Mouse (Mus musculus) G1E (cell line): ENCODE results near the gene Dnajc7.

Experiments used
- CTCF ChIP-seq: IDR thresholded peaks from 2 replicates; pipeline ENCODE4 v1.5.1; 2012; ENCODE audit warnings: low read depth, low read length, inconsistent platforms, mixed read lengths
- TAL1 ChIP-seq: conservative IDR thresholded peaks from 2 replicates; pipeline ENCODE4 v1.6.1; 2012; ENCODE audit warnings: low read depth, low read length, inconsistent platforms, mixed read lengths

DNA sequence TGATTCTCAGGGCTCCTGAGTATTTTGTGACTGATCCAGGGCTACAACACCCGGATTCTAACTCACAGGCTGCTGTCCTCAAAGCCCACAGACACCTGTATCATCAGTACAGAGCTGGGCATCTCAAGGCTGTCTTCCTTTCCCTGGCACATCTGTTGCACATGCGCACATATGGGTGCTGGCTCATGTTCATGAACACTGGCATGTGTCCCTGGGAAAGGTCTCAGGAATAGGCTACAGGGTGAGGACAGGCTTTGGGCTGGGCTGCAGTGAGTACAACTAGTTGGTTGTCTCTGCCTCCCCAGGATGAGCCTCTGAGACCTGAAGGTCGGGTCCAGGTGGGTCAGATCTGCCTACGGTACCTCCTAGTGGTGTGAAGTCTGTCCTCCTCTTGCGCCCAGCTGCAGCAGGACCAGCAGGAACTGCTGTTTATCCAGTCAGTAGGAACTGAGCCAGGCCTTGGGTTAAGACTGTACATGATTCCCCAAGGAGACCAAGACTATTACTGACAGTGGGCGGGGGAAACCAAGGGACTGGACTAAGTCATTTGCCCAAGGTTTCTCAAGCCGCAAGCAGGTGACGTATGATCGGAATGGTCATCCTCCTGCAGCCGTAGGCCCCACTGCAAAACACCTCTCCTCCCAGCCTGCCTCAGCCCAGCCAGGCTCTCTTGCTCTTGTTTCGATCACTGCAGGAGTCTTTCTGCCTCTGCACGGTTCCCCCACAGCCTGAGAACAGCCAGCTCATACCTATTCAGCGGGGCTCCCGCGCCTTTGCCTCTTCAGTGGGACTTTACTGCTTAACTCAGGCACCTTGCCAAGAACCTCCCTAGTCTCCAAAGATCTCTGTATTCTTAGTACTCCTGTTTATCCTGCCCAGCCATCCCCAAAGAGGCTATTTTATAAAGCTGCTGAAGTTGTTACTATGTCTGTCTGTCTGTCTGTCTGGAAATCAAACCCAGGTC, 23.9 kb upstream of the Dnajc7 start:
- no peak for TF ChIP-seq CTCF
- no peak for TF ChIP-seq TAL1
